Mouse (Mus musculus): ENCODE results near the gene Hnrnpr. TPM values are rescaled to one million over a fixed set of nuclear protein-coding genes. Genes with fewer than 3 reads are reported as not detected.

The Hnrnpr gene
- polyA plus RNA-seq, 1 experiment, result 59.9 TPM

GRCm38 (mm10) chr4:136302462-136302861 is 8.3 kb upstream of the Hnrnpr start:
- TF ChIP-seq POLR2A (IDR thresholded peaks at IDR 0.05; ENCODE audit: extremely low read depth, insufficient read depth, low read length), result no peak
- no peak for TF ChIP-seq CTCF (IDR thresholded peaks at IDR 0.05; ENCODE audit: extremely low read depth, insufficient read depth, low read length)
- no peaks in the 10 kb centered on the region for H3K4me1 ChIP-seq (ENCODE audit: control insufficient read depth, insufficient read depth, low read length)
- no peak overlapping the region for H3K27ac ChIP-seq (ENCODE audit: insufficient read depth, low read length)
- no peak overlapping the region for H3K4me3 ChIP-seq (ENCODE audit: insufficient read depth, low read length)

DNA sequence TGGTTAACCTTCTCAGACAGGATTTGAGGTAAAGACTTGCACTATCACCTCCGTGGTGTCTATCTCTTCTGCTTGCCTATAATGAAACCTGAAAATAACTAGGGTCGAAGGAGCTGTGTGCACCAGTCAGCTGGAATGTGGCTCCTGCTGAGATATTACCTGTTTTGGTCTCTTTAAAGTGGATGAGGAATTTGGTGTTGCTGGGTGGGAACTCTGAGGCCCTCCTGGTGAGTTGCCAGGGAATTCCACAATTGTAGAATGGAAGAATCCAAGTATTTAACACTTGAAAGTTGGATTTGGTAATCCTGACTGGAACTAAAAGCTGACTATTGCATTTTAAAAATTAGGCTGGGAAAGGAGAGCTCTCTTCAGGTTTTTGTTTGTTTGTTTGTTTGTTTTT is 6.6 kb upstream of the Hnrnpr start:
- Histone ChIP-seq H3K4me1 (ENCODE audit: control insufficient read depth, insufficient read depth, low read length) (no peaks in the 10 kb centered on the region), H3K27ac (ENCODE audit: insufficient read depth, low read length) (no peak overlapping the region), H3K4me3 (ENCODE audit: insufficient read depth, low read length) (no peak overlapping the region)
- TF ChIP-seq CTCF (IDR thresholded peaks at IDR 0.05; ENCODE audit: extremely low read depth, insufficient read depth, low read length) (no peak), POLR2A (IDR thresholded peaks at IDR 0.05; ENCODE audit: extremely low read depth, insufficient read depth, low read length) (no peak)

DNA sequence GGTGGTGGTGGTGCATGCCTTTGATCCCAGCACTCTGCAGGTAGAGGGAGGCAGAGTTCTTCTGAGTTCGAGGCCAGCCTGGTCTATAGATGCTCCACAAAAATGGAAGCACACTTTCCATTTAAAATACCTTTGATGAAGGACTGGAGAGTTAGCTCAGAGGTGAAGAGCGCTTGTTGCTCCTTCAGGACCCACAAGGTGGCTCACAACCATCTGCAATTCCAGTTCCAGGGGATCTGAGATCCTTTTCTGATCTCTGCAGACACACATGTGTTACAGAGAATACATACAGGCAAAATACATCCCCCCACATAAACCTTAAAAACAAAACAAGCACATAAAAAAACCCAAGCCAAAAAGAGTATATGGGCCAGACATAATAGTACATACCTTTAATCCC is 2.4 kb upstream of the Hnrnpr start:
- no peak overlapping the region for H3K4me3 ChIP-seq (ENCODE audit: insufficient read depth, low read length)
- TF ChIP-seq CTCF (IDR thresholded peaks at IDR 0.05; ENCODE audit: extremely low read depth, insufficient read depth, low read length) (no peak), POLR2A (IDR thresholded peaks at IDR 0.05; ENCODE audit: extremely low read depth, insufficient read depth, low read length) (no peak)

DNA sequence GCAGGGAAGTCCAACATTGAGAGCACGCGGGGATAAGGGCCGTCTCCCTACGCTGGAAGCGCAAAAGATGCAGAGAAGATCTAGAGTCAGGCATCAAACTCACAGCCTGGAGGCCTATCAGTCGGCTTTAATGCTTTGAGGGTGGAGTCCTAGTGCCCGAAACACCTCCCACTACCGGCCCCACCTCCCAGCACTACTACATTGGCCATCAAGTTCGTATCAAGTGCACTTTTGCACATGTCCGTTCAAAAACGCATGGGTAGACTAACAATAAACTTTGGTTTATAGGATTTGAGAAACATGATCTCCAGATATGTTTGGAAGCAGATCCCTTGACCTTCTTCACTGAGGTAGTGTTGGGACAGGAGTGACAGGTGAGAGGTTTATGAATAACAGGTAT is 962 bp upstream of the Hnrnpr start:
- no peak overlapping the region for H3K27ac ChIP-seq (ENCODE audit: insufficient read depth, low read length)
- peaks cover 4% of the 10 kb centered on the region for H3K4me1 ChIP-seq (ENCODE audit: control insufficient read depth, insufficient read depth, low read length)
- H3K4me3 ChIP-seq (ENCODE audit: insufficient read depth, low read length), result peak overlapping the region; percentile 87
- TF ChIP-seq POLR2A (IDR thresholded peaks at IDR 0.05; ENCODE audit: extremely low read depth, insufficient read depth, low read length) (no peak), CTCF (IDR thresholded peaks at IDR 0.05; ENCODE audit: extremely low read depth, insufficient read depth, low read length) (no peak)

More for the DNA sequence above, 2.4 kb upstream of the Hnrnpr start:
- H3K4me1 ChIP-seq (ENCODE audit: control insufficient read depth, insufficient read depth, low read length), result peaks cover 4% of the 10 kb centered on the region
- H3K27ac ChIP-seq (ENCODE audit: insufficient read depth, low read length), result no peak overlapping the region

- H3K4me1 ChIP-seq (ENCODE audit: control insufficient read depth, insufficient read depth, low read length), result peaks cover 4% of the 10 kb centered on the region
- 0 out of 2 replicates have a peak overlapping the region, but pooled peaks have one; percentile 41 for H3K27ac ChIP-seq (ENCODE audit: insufficient read depth, low read length)
- TF ChIP-seq POLR2A (IDR thresholded peaks at IDR 0.05; ENCODE audit: extremely low read depth, insufficient read depth, low read length) (no peak), CTCF (IDR thresholded peaks at IDR 0.05; ENCODE audit: extremely low read depth, insufficient read depth, low read length) (no peak)
- H3K4me3 ChIP-seq (ENCODE audit: insufficient read depth, low read length), result peak overlapping the region; percentile 87
These were observed 579 bp downstream of the Hnrnpr start for GRCm38 (mm10) chr4:136311042-136311999.

- Histone ChIP-seq H3K4me1 (ENCODE audit: control insufficient read depth, insufficient read depth, low read length) (peaks cover 4% of the 10 kb centered on the region), H3K27ac (ENCODE audit: insufficient read depth, low read length) (no peak overlapping the region), H3K4me3 (ENCODE audit: insufficient read depth, low read length) (peak overlapping the region; percentile 87; the same call in 1 of the 2 replicates)
- TF ChIP-seq POLR2A (IDR thresholded peaks at IDR 0.05; ENCODE audit: extremely low read depth, insufficient read depth, low read length), result no peak
- TF ChIP-seq CTCF (IDR thresholded peaks at IDR 0.05; ENCODE audit: extremely low read depth, insufficient read depth, low read length), result no peak
These were observed 1.9 kb downstream of the Hnrnpr start for GRCm38 (mm10) chr4:136312616-136313015.

- peaks cover 2% of the 10 kb centered on the region for H3K4me1 ChIP-seq (ENCODE audit: control insufficient read depth, insufficient read depth, low read length)
- H3K4me3 ChIP-seq (ENCODE audit: insufficient read depth, low read length), result no peak overlapping the region
- TF ChIP-seq CTCF (IDR thresholded peaks at IDR 0.05; ENCODE audit: extremely low read depth, insufficient read depth, low read length) (no peak), POLR2A (IDR thresholded peaks at IDR 0.05; ENCODE audit: extremely low read depth, insufficient read depth, low read length) (no peak)
- no peak overlapping the region for H3K27ac ChIP-seq (ENCODE audit: insufficient read depth, low read length)
These were observed 6.9 kb downstream of the Hnrnpr start for GRCm38 (mm10) chr4:136317667-136318066.

GRCm38 (mm10) chr4:136320016-136320415 is 9.3 kb downstream of the Hnrnpr start:
- Histone ChIP-seq H3K27ac (ENCODE audit: insufficient read depth, low read length) (no peak overlapping the region), H3K4me1 (ENCODE audit: control insufficient read depth, insufficient read depth, low read length) (no peaks in the 10 kb centered on the region; the same call in 1 of the 2 replicates), H3K4me3 (ENCODE audit: insufficient read depth, low read length) (no peak overlapping the region)
- no peak for TF ChIP-seq CTCF (IDR thresholded peaks at IDR 0.05; ENCODE audit: extremely low read depth, insufficient read depth, low read length)
- no peak for TF ChIP-seq POLR2A (IDR thresholded peaks at IDR 0.05; ENCODE audit: extremely low read depth, insufficient read depth, low read length)

DNA sequence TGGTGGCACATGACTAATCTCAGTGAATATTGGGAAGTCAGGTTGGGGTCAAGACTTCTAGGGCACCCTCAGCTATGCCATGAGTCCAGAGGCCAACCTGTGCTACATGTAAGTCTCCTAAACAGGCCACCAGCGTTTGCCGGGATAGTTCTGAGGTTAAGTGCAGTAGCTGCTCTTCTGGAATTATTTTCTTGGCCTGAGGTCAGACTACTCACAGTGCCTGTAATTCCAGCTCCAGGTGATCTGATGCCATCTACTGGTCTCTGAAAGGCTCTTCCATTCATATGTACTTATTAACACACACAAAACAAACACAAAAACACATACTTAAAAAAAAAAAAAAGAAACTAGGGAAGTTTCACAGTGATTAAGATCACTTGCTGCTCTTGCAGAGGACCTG is 13.5 kb downstream of the Hnrnpr start:
- Histone ChIP-seq H3K27ac (ENCODE audit: insufficient read depth, low read length) (no peak overlapping the region), H3K4me3 (ENCODE audit: insufficient read depth, low read length) (no peak overlapping the region), H3K4me1 (ENCODE audit: control insufficient read depth, insufficient read depth, low read length) (no peaks in the 10 kb centered on the region; the same call in 1 of the 2 replicates)
- TF ChIP-seq CTCF (IDR thresholded peaks at IDR 0.05; ENCODE audit: extremely low read depth, insufficient read depth, low read length) (peak; percentile 21; the same call in 1 of the 2 replicates), POLR2A (IDR thresholded peaks at IDR 0.05; ENCODE audit: extremely low read depth, insufficient read depth, low read length) (no peak)

DNA sequence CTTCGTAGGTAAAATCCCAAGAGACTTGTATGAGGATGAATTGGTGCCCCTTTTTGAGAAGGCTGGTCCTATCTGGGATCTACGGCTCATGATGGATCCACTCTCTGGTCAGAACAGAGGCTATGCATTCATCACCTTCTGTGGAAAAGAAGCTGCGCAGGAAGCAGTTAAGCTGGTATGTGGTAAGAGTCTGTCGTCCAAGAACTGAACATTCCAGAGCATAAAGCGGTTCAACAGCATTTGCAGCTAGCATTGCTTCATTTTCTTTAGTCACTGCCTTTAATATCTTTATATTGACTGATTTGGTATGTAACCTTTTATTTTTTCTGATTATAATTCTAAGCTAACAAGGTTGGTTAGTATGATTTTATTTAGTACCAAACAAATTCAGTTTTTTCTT is 16.5 kb downstream of the Hnrnpr start:
- TF ChIP-seq POLR2A (IDR thresholded peaks at IDR 0.05; ENCODE audit: extremely low read depth, insufficient read depth, low read length) (no peak), CTCF (IDR thresholded peaks at IDR 0.05; ENCODE audit: extremely low read depth, insufficient read depth, low read length) (no peak)
- no peaks in the 10 kb centered on the region; the same call in 1 of the 2 replicates for H3K4me1 ChIP-seq (ENCODE audit: control insufficient read depth, insufficient read depth, low read length)
- H3K4me3 ChIP-seq (ENCODE audit: insufficient read depth, low read length), result no peak overlapping the region
- H3K27ac ChIP-seq (ENCODE audit: insufficient read depth, low read length), result no peak overlapping the region

Measured in cortical plate, adult 2 months (tissue).